Mouse (Mus musculus): ENCODE measurements at regions not wholly inside any gene's neighbourhood (a gene's known extent, or its start where the extent isn't known, plus 50 kb on each side); places are given as distances from the start of the nearest gene placed in this dataset.

GRCm38 (mm10) chr4:114665684-114666083 is 155.8 kb upstream of the Gm12830 start:
- peak; percentile 85 to 86 for DNase-seq (ENCODE audit: low spot score in 2 of 2)
- intact Hi-C loops (cut with DNase I), result loop anchor here (5.0 kb wide), 1 partner anchor 247 kb away; no protein-coding TSS in a partner anchor

DNA sequence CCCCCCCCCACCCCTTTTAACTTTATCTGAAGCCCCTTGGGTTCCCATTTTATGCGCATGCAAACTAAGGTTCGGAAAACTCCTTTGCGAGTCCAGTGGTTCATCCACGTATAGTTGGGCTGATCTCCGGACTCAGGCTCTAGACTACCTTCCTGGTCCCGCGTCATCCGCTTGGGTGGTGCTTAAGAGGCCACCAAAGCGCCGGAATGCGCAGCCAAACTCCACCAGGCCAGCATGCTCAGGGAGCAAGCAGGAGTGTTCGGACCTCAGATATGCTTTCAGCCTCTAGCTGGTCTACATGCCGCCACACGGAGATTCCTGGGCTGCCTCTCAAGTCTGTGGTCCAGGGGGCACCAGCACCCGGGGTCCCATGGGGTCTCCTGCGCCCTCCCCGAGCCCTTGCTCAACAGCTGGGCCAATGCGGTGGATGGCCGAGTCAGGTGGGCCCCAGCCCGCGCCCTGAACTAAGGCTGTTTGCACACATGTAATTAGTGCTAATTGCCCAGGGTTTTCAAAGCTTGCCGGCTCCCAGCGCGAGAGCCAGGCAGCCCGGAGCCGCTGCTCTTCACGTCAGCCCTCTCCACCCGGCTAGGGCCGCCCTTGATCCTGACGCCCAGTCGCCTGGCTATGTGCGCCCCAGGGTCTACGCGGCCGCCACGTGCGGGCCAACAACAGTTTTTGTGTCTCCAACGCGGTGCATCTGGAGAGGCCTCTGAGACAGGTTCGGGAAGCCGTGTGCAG is 155.1 kb upstream of the Gm12830 start:
- no peak for DNase-seq (ENCODE audit: low spot score in 2 of 2)
- intact Hi-C loops (cut with DNase I), result loop anchor here (5.0 kb wide), 1 partner anchor 246 kb away; no protein-coding TSS in a partner anchor

DNA sequence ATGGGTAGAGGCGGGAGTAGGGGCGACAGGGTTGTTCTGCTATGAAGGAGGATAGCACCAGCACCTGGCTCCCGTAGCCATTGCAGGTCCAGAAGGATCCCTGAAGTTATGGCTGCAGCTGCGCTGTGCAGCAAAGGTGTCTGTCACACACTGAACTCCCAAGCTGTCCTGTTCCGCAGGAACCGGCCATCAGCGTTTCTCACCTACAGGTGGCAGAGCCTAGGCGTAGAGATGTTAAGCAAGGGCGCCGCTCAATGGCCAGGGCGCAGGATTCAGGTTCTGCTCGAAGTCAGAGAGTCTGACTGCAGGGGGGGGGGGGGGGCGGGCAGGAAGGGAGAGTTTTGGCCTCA is 154.6 kb upstream of the Gm12830 start:
- DNase-seq (ENCODE audit: low spot score in 2 of 2), result no peak
- intact Hi-C loops (cut with DNase I), result loop anchor here (5.0 kb wide), 1 partner anchor 245 kb away; no protein-coding TSS in a partner anchor

GRCm38 (mm10) chr4:114672096-114672720 is 149.3 kb upstream of the Gm12830 start:
- no peak for DNase-seq (ENCODE audit: low spot score in 2 of 2)
- intact Hi-C loops (cut with DNase I), result no loop called here

DNA sequence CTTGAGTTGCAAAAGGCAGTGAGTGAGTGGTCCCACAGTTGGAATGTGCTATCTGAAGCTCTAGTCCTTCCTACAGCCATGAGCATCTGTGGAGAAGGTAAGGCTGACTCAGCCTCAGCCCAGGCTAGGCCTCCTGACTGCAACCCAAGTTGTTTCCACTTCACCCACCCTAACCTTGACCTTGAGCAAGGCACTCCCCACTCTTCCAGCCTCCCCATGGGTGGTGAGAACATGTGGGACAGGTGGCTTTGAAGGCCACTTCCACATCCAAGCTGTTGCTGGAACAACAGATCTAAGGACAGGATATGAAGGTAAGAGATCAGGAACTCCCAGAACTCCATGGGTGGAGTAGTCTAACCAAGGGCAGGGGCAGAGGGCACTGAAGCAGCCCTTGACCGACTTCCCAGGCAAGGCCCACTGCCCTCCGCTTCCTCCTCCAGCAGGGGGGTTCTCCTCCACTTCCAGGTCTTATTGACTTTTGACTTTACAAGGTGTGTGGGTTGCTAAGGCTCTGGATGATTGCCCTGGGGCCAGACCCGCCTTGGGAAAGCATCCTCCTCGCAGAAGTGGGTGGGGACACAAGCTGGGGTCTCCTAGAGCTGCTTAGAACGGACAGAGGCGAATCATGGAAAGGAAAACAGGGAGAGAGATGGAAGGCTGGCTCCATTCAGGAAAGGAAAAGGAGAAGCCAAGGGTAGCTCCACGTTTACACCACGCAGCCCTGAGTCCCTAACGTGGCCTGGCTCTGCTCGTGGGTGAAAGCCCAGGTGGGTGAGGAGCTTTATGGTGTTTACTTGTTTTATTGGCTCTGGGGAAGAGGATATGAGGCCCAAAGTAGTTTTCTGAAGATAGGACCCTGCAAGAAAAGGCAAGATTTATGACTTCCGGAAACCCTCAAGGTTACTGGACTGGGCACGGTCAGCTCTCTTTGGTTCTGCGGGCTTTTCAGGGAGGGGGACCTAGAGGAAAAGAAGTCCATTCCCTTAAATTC is 144.3 kb upstream of the Gm12830 start:
- DNase-seq (ENCODE audit: low spot score in 2 of 2), result no peak
- intact Hi-C loops (cut with DNase I), result no loop called here

DNA sequence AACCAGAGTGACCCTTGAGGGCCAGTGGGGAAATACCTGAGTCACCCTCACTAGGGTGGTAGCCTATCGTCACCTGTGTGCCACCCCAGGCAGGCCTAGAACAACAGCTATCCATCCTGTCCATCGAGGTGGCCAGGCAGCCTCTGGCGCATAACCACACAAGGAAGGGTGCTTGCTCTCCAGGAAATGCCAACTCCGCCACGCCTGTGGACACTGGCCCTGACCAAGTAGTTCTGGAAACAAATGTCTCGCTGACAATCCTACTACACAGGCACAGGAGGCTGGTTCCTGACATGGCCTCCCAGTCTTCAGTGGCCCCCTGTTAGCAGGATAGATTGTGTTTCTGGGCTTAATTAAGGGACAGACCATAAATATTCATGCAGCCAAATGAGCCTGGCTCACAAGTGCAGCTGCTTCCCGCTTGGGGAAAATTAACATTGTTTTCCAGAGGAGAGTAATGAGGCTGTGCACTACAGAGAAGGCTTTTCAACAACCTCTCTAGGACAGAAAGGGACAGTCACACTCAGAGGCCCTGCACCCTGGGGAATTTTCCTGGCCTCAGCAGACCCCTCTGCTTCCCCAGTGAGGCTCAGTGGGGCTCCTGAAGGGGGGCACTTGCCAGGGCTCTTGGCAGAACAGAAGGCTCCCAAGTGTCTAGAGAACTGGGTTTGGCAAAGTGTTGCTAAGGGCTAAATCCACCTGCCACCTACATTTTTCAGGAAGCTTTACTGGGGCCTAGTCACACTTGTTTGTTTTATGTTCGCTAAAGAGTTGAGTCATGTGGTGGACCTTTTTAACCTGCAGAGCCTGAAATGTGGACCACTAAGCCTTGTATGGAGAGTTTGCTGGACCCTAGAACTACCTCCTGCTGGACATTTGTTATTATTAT is 143.2 kb upstream of the Gm12830 start:
- DNase-seq (ENCODE audit: low spot score in 2 of 2), result no peak
- intact Hi-C loops (cut with DNase I), result no loop called here

DNA sequence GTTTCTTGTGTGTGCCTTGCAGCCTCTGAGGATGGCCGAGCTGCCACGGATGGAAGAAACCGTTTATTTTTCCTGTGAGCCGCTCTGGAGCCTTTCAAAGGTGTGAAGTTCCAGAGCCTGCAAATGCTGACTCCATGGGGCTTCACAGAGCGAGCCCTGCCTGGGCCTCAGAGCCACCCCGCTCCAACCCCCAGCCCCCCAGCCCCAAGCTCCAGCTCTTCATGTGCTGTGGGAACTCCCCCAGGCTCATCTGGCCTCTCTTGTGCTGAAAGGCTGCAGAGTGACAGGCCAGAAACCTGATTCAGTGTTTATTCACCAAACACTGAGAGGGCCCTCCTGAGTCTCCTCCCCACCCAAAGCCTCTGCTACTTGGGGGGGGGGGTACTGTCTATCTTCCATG is 141.2 kb upstream of the Gm12830 start:
- intact Hi-C loops (cut with DNase I), result loop anchor here (10.0 kb wide), 1 partner anchor 94 kb away; no protein-coding TSS in a partner anchor
- no peak for DNase-seq (ENCODE audit: low spot score in 2 of 2)

GRCm38 (mm10) chr4:114682955-114683354 is 138.6 kb upstream of the Gm12830 start:
- DNase-seq (ENCODE audit: low spot score in 2 of 2), result no peak
- intact Hi-C loops (cut with DNase I), result loop anchor here (10.0 kb wide), 1 partner anchor 92 kb away; no protein-coding TSS in a partner anchor

DNA sequence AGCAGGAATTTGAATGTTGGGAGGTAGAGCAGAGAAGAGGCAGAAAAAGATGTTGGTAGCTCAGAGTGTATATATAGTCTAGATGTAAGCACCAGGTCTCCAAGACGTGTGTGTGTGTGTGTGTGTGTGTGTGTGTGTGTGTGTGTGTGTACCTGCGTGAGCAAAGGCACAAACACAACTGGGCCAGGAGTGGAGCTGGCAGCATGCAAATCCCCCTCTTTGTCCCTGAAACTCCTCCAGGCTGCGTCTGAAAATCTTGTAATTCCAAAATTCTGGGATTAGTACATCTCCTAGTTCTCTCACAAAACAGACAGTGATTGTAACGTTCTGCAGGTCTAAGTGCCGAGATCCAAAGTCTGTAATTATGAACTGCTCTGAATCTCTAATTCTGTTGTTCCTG is 137.8 kb upstream of the Gm12830 start:
- DNase-seq (ENCODE audit: low spot score in 2 of 2), result no peak
- intact Hi-C loops (cut with DNase I), result loop anchor here (10.0 kb wide), 1 partner anchor 91 kb away; no protein-coding TSS in a partner anchor

DNA sequence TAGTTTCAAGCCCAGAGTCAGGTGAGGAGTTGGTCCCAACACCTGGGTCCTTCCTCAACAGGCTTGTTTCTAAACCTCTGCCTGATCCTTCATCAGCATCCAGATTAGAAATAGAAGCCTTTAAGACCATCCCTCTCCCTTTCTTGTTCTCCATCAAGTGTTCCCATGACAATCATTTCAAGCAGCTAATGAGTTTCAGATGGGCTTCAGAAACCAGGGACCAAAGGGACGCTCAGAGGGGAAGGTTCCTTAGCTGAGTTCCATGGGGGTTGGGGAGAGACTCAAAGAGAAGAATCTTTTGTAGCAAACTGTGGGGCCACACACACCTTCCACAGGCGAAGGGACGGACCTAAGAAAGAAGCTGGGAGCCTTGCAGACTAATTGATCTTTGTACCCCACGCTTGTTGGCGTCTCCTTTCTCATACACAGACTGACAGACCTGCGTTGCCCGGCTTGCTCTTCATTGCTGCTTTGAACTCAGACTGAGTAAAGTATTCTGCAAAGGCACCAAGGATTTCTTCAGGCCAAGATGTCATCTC is 136.6 kb upstream of the Gm12830 start:
- no peak for DNase-seq (ENCODE audit: low spot score in 2 of 2)
- intact Hi-C loops (cut with DNase I), result loop anchor here (10.0 kb wide), 1 partner anchor 90 kb away; no protein-coding TSS in a partner anchor

- intact Hi-C loops (cut with DNase I), result loop anchor here (10.0 kb wide), 1 partner anchor 89 kb away; no protein-coding TSS in a partner anchor
- DNase-seq (ENCODE audit: low spot score in 2 of 2), result peak; percentile 48 to 49
Observed at GRCm38 (mm10) chr4:114685454-114685853, 136.1 kb upstream of the Gm12830 start.

GRCm38 (mm10) chr4:114686091-114686490 is 135.4 kb upstream of the Gm12830 start:
- DNase-seq (ENCODE audit: low spot score in 2 of 2), result no peak
- intact Hi-C loops (cut with DNase I), result loop anchor here (10.0 kb wide), 1 partner anchor 89 kb away; no protein-coding TSS in a partner anchor

DNA sequence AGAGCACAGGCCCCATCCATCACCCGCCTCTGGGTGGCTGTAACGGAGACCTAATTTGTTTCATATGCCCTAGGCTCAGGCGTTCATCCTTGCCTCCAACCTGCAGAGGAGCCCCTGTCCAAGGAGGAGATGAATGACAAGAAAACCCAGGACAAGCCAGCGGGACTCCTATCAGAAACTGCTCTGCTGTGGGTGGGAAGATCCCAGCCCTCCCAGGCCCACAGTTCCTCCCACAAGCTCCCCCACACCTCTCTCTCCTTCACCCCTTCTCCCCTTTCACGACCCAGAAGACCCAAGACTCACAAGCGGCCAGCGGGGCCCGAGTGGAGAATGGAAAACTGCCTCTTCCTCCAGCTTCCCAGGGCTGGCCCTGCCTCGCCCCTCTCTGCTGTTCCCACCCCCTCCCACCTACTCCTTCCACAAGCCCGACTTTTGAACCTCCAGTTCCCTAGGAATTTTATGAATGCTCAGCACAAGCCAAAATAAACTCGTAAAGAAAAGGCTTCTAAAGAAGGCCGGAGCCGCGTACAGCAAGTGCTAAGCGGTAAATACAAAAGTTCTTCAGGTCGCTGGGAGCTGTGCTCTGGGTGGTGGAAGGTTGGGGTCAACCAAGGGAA is 133.1 kb upstream of the Gm12830 start:
- intact Hi-C loops (cut with DNase I), result loop anchor here (10.0 kb wide), 1 partner anchor 86 kb away; no protein-coding TSS in a partner anchor

DNA sequence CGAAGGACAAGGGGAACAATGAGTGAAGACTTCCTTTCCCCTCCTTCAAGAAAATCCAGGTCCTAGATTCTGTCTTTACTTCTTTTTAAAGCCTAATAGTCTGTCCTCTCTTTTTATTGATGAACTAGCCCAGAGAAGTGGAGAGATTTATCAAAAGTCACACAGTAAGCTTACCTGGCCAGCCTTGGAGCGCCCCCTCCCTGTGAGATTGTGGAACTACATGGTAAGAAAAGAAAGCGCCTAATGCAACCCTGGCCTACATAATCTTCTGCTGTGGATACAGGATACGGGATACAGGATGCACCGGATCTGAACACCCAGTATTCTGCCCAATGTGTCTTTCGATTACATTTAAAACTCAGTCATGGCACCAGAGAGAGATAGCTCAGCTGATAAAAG is 132.6 kb upstream of the Gm12830 start:
- intact Hi-C loops (cut with DNase I), result loop anchor here (10.0 kb wide), 1 partner anchor 86 kb away; no protein-coding TSS in a partner anchor
- no peak for DNase-seq (ENCODE audit: low spot score in 2 of 2)

More for the DNA sequence above, 133.1 kb upstream of the Gm12830 start:
- DNase-seq (ENCODE audit: low spot score in 2 of 2), result no peak

- DNase-seq (ENCODE audit: low spot score in 2 of 2), result no peak
- intact Hi-C loops (cut with DNase I), result no loop called here
Observed at GRCm38 (mm10) chr4:114705586-114705985, 115.9 kb upstream of the Gm12830 start.

- DNase-seq (ENCODE audit: low spot score in 2 of 2), result no peak
- intact Hi-C loops (cut with DNase I), result no loop called here
Observed at GRCm38 (mm10) chr4:114710182-114710909, 111.2 kb upstream of the Gm12830 start.

- intact Hi-C loops (cut with DNase I), result no loop called here
- DNase-seq (ENCODE audit: low spot score in 2 of 2), result no peak
Observed at GRCm38 (mm10) chr4:114711082-114711481, 110.4 kb upstream of the Gm12830 start.

Data from left cerebral cortex, postnatal 14 days (tissue).